Mouse (Mus musculus) testis, postnatal 14 days (tissue): Measurements from ENCODE around the gene Slc16a4.
A peak's percentile ranks its signal among the peaks of the same experiment; 100 is the strongest.

ENCODE experiments used
- DNase-seq: peaks from one replicate; pipeline ENCODE4 v3.0.0; 2021; ENCODE audit warnings: low spot score

Slc16a4 gene

GRCm38 (mm10) chr3:107290764-107291381, at the start of gene Slc16a4:
Gene Slc16a4, plus strand, starts transcription at chr3:107291230.
- DNase-seq = peak; percentile 51

GRCm38 (mm10) chr3:107241389-107242094, 49.5 kb upstream of the Slc16a4 start:
- no peak for DNase-seq

GRCm38 (mm10) chr3:107246876-107247275, 44.2 kb upstream of the Slc16a4 start:
- DNase-seq = no peak

- DNase-seq = no peak
Observed at GRCm38 (mm10) chr3:107249042-107249441, 42.0 kb upstream of the Slc16a4 start.

GRCm38 (mm10) chr3:107250320-107250719, 40.7 kb upstream of the Slc16a4 start:
- no peak for DNase-seq

- no peak for DNase-seq
Observed at GRCm38 (mm10) chr3:107252035-107252434, 39.0 kb upstream of the Slc16a4 start.

GRCm38 (mm10) chr3:107253925-107254324, 37.1 kb upstream of the Slc16a4 start:
- no peak for DNase-seq

GRCm38 (mm10) chr3:107255992-107256391, 35.0 kb upstream of the Slc16a4 start:
- DNase-seq = no peak

GRCm38 (mm10) chr3:107256724-107257123, 34.3 kb upstream of the Slc16a4 start:
- DNase-seq = no peak

- DNase-seq = no peak
Observed at GRCm38 (mm10) chr3:107257924-107258323, 33.1 kb upstream of the Slc16a4 start.

- DNase-seq = no peak
Observed at GRCm38 (mm10) chr3:107260956-107261850, 29.8 kb upstream of the Slc16a4 start.

- peak; percentile 66 for DNase-seq
Observed at GRCm38 (mm10) chr3:107261851-107262165, 29.2 kb upstream of the Slc16a4 start.

GRCm38 (mm10) chr3:107266814-107267345, 24.1 kb upstream of the Slc16a4 start:
- DNase-seq = no peak

- no peak for DNase-seq
Observed at GRCm38 (mm10) chr3:107272433-107272832, 18.6 kb upstream of the Slc16a4 start.

GRCm38 (mm10) chr3:107273820-107274219, 17.2 kb upstream of the Slc16a4 start:
- DNase-seq = peak; percentile 43

GRCm38 (mm10) chr3:107275351-107275750, 15.7 kb upstream of the Slc16a4 start:
- no peak for DNase-seq

GRCm38 (mm10) chr3:107275996-107276395, 15.0 kb upstream of the Slc16a4 start:
- DNase-seq = no peak

GRCm38 (mm10) chr3:107276626-107277025, 14.4 kb upstream of the Slc16a4 start:
- no peak for DNase-seq

GRCm38 (mm10) chr3:107278479-107279269, 12.4 kb upstream of the Slc16a4 start, which contains the start of gene Lamtor5:
Gene Lamtor5, plus strand, starts transcription at chr3:107278858.
- DNase-seq = peak; percentile 89

- no peak for DNase-seq
Observed at GRCm38 (mm10) chr3:107286123-107286522, 4.9 kb upstream of the Slc16a4 start.

GRCm38 (mm10) chr3:107287346-107287745, 3.7 kb upstream of the Slc16a4 start:
- no peak for DNase-seq
